Mouse (Mus musculus) E14TG2a.4 (cell line): ENCODE data around the gene Dgkd.
A peak's percentile ranks its signal among the peaks of the same experiment; 100 is the strongest.

ENCODE experiments used
- H3K27me3 ChIP-seq: 2 replicates; pipeline ENCODE4 v1.6.1; 2014; ENCODE audit warnings: low read length, control low read depth; ENCODE audit not compliant: insufficient read depth
- H3K36me3 ChIP-seq: 2 replicates; pipeline ENCODE4 v1.6.1; 2014; ENCODE audit warnings: low read length, control low read depth; ENCODE audit not compliant: insufficient read depth
- H3K4me1 ChIP-seq: replicated peaks from 2 replicates; pipeline ENCODE4 v1.6.1; 2014; ENCODE audit warnings: low read depth, low read length, control low read depth
- H3K4me3 ChIP-seq: replicated peaks from 2 replicates; pipeline ENCODE4 v1.5.1; 2014; ENCODE audit warnings: mild to moderate bottlenecking, low read length
- H3K9me3 ChIP-seq: 2 replicates; pipeline ENCODE4 v1.6.1; 2014; ENCODE audit warnings: low read length, control low read depth
- CTCF ChIP-seq: conservative IDR thresholded peaks from 2 replicates; pipeline ENCODE4 v1.5.1; 2014; ENCODE audit warnings: low read length
- NANOG ChIP-seq: IDR thresholded peaks from 2 replicates; pipeline ENCODE4 v1.6.1; 2014; ENCODE audit warnings: borderline replicate concordance, low read length, mixed read lengths
- POU5F1 ChIP-seq: IDR thresholded peaks from 2 replicates; pipeline ENCODE4 v1.6.1; 2014; ENCODE audit warnings: low read length, borderline replicate concordance

Gene Dgkd

GRCm38 (mm10) chr1:87846801-87847474 is 6.1 kb upstream of the Dgkd start:
- no peak overlapping the region for H3K4me3 ChIP-seq

GRCm38 (mm10) chr1:87847475-87848168 is 5.5 kb upstream of the Dgkd start:
- TF ChIP-seq NANOG (no peak), CTCF (no peak), POU5F1 (no peak)

More at GRCm38 (mm10) chr1:87846801-87847474, 6.1 kb upstream of the Dgkd start:
- no peaks in the 10 kb centered on the region for H3K36me3 ChIP-seq
- no peaks in the 10 kb centered on the region for H3K4me1 ChIP-seq
- TF ChIP-seq CTCF (no peak), POU5F1 (no peak), NANOG (no peak)
- H3K9me3 ChIP-seq: no peaks in the 10 kb centered on the region
- peaks cover 11% of the 10 kb centered on the region for H3K27me3 ChIP-seq

GRCm38 (mm10) chr1:87848237-87848996 is 4.7 kb upstream of the Dgkd start:
- TF ChIP-seq POU5F1 (no peak), CTCF (no peak), NANOG (no peak)
- no peak overlapping the region for H3K4me3 ChIP-seq
- H3K27me3 ChIP-seq: peaks cover 20% of the 10 kb centered on the region
- peaks cover 9% of the 10 kb centered on the region for H3K4me1 ChIP-seq
- H3K36me3 ChIP-seq: no peaks in the 10 kb centered on the region
- no peaks in the 10 kb centered on the region for H3K9me3 ChIP-seq

More at GRCm38 (mm10) chr1:87847475-87848168, 5.5 kb upstream of the Dgkd start:
- peaks cover 7% of the 10 kb centered on the region for H3K4me1 ChIP-seq
- peaks cover 18% of the 10 kb centered on the region for H3K27me3 ChIP-seq
- H3K9me3 ChIP-seq: no peaks in the 10 kb centered on the region
- H3K4me3 ChIP-seq: no peak overlapping the region
- no peaks in the 10 kb centered on the region for H3K36me3 ChIP-seq

- TF ChIP-seq NANOG (no peak), POU5F1 (no peak), CTCF (no peak)
- Histone ChIP-seq H3K4me1 (peaks cover 13% of the 10 kb centered on the region), H3K36me3 (no peaks in the 10 kb centered on the region), H3K9me3 (no peaks in the 10 kb centered on the region), H3K27me3 (peaks cover 26% of the 10 kb centered on the region), H3K4me3 (no peak overlapping the region)
These were observed 3.8 kb upstream of the Dgkd start for GRCm38 (mm10) chr1:87849278-87849677.

- H3K36me3 ChIP-seq: no peaks in the 10 kb centered on the region
- H3K4me1 ChIP-seq: peaks cover 26% of the 10 kb centered on the region
- peaks cover 31% of the 10 kb centered on the region for H3K27me3 ChIP-seq
- no peaks in the 10 kb centered on the region for H3K9me3 ChIP-seq
- no peak overlapping the region for H3K4me3 ChIP-seq
- TF ChIP-seq NANOG (no peak), POU5F1 (no peak), CTCF (no peak)
These were observed 1.7 kb upstream of the Dgkd start for GRCm38 (mm10) chr1:87851344-87851743.

DNA sequence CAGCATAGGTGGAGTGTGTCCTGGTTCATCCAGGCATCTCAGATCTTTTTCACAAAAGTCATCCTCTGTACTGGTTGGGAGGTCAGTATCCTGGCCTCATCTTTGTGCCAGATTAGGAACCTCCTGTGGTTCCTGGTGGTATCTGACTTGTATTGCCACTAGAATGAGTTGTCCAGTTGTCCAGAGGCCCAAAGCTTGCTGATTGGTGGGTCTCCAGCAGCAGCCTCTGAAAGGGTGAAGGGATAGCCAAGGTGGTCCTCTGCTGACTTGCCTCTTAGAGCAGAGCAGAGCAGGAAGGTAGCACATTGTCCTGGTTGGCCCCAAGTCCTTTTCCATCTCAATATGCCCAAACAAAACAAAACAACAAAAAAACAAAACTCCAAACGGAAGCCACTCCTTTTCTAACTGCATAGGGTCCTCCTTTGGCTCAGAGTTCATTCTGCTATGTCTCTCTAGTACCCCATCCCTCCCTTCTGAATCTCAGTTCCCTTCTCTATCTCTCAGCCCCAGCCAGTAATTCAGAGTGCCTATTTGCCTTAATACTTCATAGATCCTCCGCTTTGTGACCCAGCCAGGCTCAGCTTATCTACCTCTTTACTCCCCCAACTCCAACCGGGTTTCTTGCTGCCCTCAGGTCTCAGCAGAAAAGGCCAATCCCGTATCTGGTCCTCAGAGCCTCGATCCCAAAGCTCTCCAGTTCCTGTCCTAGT is 851 bp upstream of the Dgkd start:
- Histone ChIP-seq H3K4me1 (peaks cover 26% of the 10 kb centered on the region), H3K27me3 (peaks cover 31% of the 10 kb centered on the region), H3K36me3 (no peaks in the 10 kb centered on the region), H3K9me3 (no peaks in the 10 kb centered on the region), H3K4me3 (peak overlapping the region; percentile 64)
- no peak for TF ChIP-seq NANOG
- no peak for TF ChIP-seq CTCF
- TF ChIP-seq POU5F1: no peak

GRCm38 (mm10) chr1:87853601-87854361 is 694 bp downstream of the Dgkd start:
- H3K27me3 ChIP-seq: peaks cover 31% of the 10 kb centered on the region
- H3K36me3 ChIP-seq: no peaks in the 10 kb centered on the region
- peaks cover 30% of the 10 kb centered on the region for H3K4me1 ChIP-seq
- no peaks in the 10 kb centered on the region for H3K9me3 ChIP-seq
- H3K4me3 ChIP-seq: peak overlapping the region; percentile 89
- TF ChIP-seq CTCF: no peak
- TF ChIP-seq NANOG: no peak
- no peak for TF ChIP-seq POU5F1
